Mouse (Mus musculus) intestine, embryonic 16.5 days (tissue): ENCODE measurements around the gene Nt5c3b. TPM values are rescaled to one million over a fixed set of nuclear protein-coding genes. Genes with fewer than 3 reads are reported as not detected.
A peak's percentile ranks its signal among the peaks of the same experiment; 100 is the strongest.

Experiments
- ATAC-seq: fragments of 200-750 bp; cut with Nextera tagmentation; 2 replicates; pipeline ENCODE4 v1.8.0; 2017; ENCODE audit warnings: moderate TSS enrichment, moderate library complexity
- H3K27ac ChIP-seq: fragments of 300-500 bp; sonication (generic); 2 replicates; pipeline ENCODE4 v1.5.1; 2014; ENCODE audit warnings: mild to moderate bottlenecking, low read length
- H3K27me3 ChIP-seq: fragments of 300-500 bp; sonication (generic); replicated peaks from 2 replicates; pipeline ENCODE4 v1.6.1; 2014; ENCODE audit warnings: low read length, control low read depth, mixed read lengths; ENCODE audit not compliant: control insufficient read depth, insufficient read depth
- H3K36me3 ChIP-seq: fragments of 300-500 bp; sonication (generic); 2 replicates; pipeline ENCODE4 v1.6.1; 2014; ENCODE audit warnings: low read length, control low read depth; ENCODE audit not compliant: control insufficient read depth, insufficient read depth
- H3K4me1 ChIP-seq: fragments of 300-500 bp; sonication (generic); 2 replicates; pipeline ENCODE4 v1.6.1; 2014; ENCODE audit warnings: low read length, control low read depth, mixed read lengths; ENCODE audit not compliant: control insufficient read depth, insufficient read depth
- H3K4me2 ChIP-seq: fragments of 300-500 bp; sonication (generic); 2 replicates; pipeline ENCODE4 v1.6.1; 2014; ENCODE audit warnings: low read depth, low read length, control low read depth
- H3K4me3 ChIP-seq: fragments of 300-500 bp; sonication (generic); 2 replicates; pipeline ENCODE4 v1.5.1; 2014; ENCODE audit warnings: mild to moderate bottlenecking, low read length
- H3K9ac ChIP-seq: fragments of 300-500 bp; sonication (generic); 2 replicates; pipeline ENCODE4 v1.6.1; 2014; ENCODE audit warnings: low read depth, low read length
- H3K9me3 ChIP-seq: fragments of 300-500 bp; sonication (generic); 2 replicates; pipeline ENCODE4 v1.6.1; 2016; ENCODE audit warnings: low read length, control low read depth; ENCODE audit not compliant: control insufficient read depth
- WGBS: fragments of 180-500 bp; shearing (Covaris S2); extraction: QIAGEN DNeasy Blood & Tissue Kit; methylation state at CpG from one replicate; pipeline ENCODE4 v1.1.7; 2014; 5-methylcytosine and 5-hydroxymethylcytosine counted together
- polyA plus RNA-seq: library from polyadenylated mRNA; unstranded; fragments of >200 nt; fragmentation: Nextera tagmentation; extraction: Ambion mirVana; gene quantifications from 2 replicates; pipeline ENCODE4 v1.2.1, GENCODE M21; 2015

Gene Nt5c3b
- polyA plus RNA-seq, 1 experiment from 2014 or later = 85.8 TPM

- peak within 1 kb of the TSS; percentile 99 for H3K27ac ChIP-seq
- no peaks in the 10 kb centered on the region for H3K27me3 ChIP-seq
- peak within 1 kb of the TSS; percentile 95 for H3K9ac ChIP-seq
- under 1% methylated on average over 37 of the region's 37 CpGs for WGBS
- no peaks in the 10 kb centered on the region for H3K9me3 ChIP-seq
- H3K4me1 ChIP-seq = peaks cover 58% of the 10 kb centered on the region
- peak within 1 kb of the TSS; percentile 84 for H3K4me3 ChIP-seq
- ATAC-seq = peak; percentile 96
- no peaks in the 10 kb centered on the region for H3K36me3 ChIP-seq
- peak within 1 kb of the TSS; percentile 62 for H3K4me2 ChIP-seq
These were observed 43.8 kb downstream of the Nt5c3b start, which contains the start of gene Jup for GRCm38 (mm10) chr11:100397600-100398389. Jup (minus strand) TSS chr11:100397763.

GRCm38 (mm10) chr11:100396886-100397599 is 44.6 kb downstream of the Nt5c3b start:
- peaks cover 56% of the 10 kb centered on the region for H3K4me1 ChIP-seq

DNA sequence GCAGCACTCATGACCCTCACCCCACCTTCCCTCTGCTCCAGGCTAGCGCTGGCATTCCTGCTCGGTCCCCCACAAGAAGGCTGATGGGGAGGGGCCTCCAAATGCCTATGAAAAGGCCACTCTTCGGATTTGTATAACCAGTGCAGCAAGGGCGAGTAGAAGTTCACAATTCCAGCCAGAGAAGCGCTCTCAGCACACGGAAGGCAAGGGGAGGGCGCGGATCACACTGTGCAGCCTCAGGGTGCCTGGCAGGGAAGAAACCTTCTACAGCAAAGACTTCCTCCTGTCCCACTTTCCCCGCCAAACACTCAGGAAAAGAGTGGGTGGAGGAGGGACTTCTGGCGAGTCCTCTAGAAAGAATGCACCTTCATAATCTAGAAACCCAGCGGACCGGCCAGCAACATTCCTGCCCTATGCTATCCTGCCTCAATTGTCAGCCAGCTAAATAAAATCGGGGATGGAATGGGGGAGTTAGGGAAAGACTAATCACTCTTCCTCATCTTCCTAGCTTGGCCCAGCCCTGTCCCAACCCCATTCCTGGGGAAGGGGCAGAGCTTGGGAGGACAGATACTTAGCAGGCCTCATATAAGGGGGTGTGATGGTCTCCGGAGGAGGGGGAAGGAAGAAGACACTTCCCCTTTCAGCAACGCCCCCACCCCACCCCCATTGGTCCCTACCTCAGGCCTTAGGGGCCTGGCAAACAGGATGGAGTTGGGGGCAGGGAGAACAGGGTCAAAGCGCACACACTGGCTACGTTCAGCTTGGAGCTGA is 45.6 kb downstream of the Nt5c3b start:
- WGBS = 18% methylated on average over 17 of the region's 17 CpGs
- Histone ChIP-seq H3K36me3 (no peaks in the 10 kb centered on the region), H3K9ac (peak overlapping the region; percentile 95), H3K27me3 (no peaks in the 10 kb centered on the region), H3K27ac (peak overlapping the region; percentile 99), H3K4me2 (peak overlapping the region; percentile 62), H3K9me3 (no peaks in the 10 kb centered on the region), H3K4me1 (peaks cover 61% of the 10 kb centered on the region), H3K4me3 (peak overlapping the region; percentile 84)
- no peak for ATAC-seq

More at GRCm38 (mm10) chr11:100396886-100397599, 44.6 kb downstream of the Nt5c3b start:
- Histone ChIP-seq H3K36me3 (no peaks in the 10 kb centered on the region), H3K27me3 (no peaks in the 10 kb centered on the region), H3K9ac (peak overlapping the region; percentile 95), H3K4me2 (peak overlapping the region; percentile 62), H3K4me3 (peak overlapping the region; percentile 84), H3K27ac (peak overlapping the region; percentile 99), H3K9me3 (no peaks in the 10 kb centered on the region)
- 2% methylated on average over 42 of the region's 42 CpGs for WGBS
- ATAC-seq = peak; percentile 63

- H3K9ac ChIP-seq = peak overlapping the region; percentile 54
- H3K4me2 ChIP-seq = peak overlapping the region; percentile 62
- H3K9me3 ChIP-seq = no peaks in the 10 kb centered on the region
- H3K27me3 ChIP-seq = no peaks in the 10 kb centered on the region
- H3K36me3 ChIP-seq = no peaks in the 10 kb centered on the region
- WGBS = 20% methylated on average over 11 of the region's 11 CpGs
- peak overlapping the region; percentile 84 for H3K4me3 ChIP-seq
- H3K4me1 ChIP-seq = peaks cover 62% of the 10 kb centered on the region
- ATAC-seq = peak; percentile 38
- peak overlapping the region; percentile 99 for H3K27ac ChIP-seq
These were observed 46.4 kb downstream of the Nt5c3b start for GRCm38 (mm10) chr11:100395200-100395599.

- Histone ChIP-seq H3K4me3 (peak overlapping the region; percentile 84), H3K4me1 (peaks cover 69% of the 10 kb centered on the region), H3K4me2 (peak overlapping the region; percentile 62), H3K9ac (peak overlapping the region; percentile 54), H3K36me3 (no peaks in the 10 kb centered on the region), H3K27ac (peak overlapping the region; percentile 99), H3K9me3 (no peaks in the 10 kb centered on the region), H3K27me3 (no peaks in the 10 kb centered on the region)
- ATAC-seq = no peak
- WGBS = 48% methylated on average over 5 of the region's 5 CpGs
These were observed 47.1 kb downstream of the Nt5c3b start for GRCm38 (mm10) chr11:100394353-100395074.

GRCm38 (mm10) chr11:100393733-100394132 is 47.9 kb downstream of the Nt5c3b start:
- Histone ChIP-seq H3K4me3 (peak overlapping the region; percentile 3; the same call in 1 of the 2 replicates), H3K27me3 (no peaks in the 10 kb centered on the region), H3K9me3 (no peaks in the 10 kb centered on the region), H3K4me1 (peaks cover 71% of the 10 kb centered on the region), H3K36me3 (no peaks in the 10 kb centered on the region), H3K4me2 (peak overlapping the region; percentile 37), H3K27ac (0 out of 2 replicates have a peak overlapping the region, but pooled peaks have one; percentile 37), H3K9ac (0 out of 2 replicates have a peak overlapping the region, but pooled peaks have one; percentile 25)
- WGBS = 57% methylated on average over 7 of the region's 7 CpGs
- no peak for ATAC-seq

DNA sequence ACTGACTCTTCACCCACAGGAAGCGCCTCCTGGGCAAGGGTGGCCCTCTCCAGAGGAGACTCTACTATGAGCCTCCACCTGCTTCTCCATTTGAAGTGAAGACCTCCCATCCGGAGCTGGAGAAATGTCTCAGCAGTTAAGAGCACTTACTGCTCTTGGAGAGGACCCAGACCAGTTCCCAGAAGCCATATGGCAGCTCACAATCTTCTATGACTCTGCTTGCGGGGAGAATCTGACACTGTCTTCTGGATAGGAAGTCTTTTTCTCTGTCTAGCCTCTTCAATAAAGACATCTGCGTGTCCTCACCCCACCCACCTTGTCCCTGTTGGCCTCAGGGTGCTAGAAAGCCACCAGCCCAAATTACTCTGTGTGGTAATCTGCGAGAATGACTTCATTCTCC is 48.6 kb downstream of the Nt5c3b start:
- Histone ChIP-seq H3K9ac (no peak overlapping the region), H3K4me1 (peaks cover 73% of the 10 kb centered on the region), H3K27ac (peak overlapping the region; percentile 54), H3K4me3 (no peak overlapping the region), H3K4me2 (no peak overlapping the region), H3K36me3 (no peaks in the 10 kb centered on the region), H3K27me3 (no peaks in the 10 kb centered on the region), H3K9me3 (no peaks in the 10 kb centered on the region)
- ATAC-seq = no peak
- WGBS = 70% methylated on average over 5 of the region's 5 CpGs

- no peaks in the 10 kb centered on the region for H3K27me3 ChIP-seq
- WGBS = 90% methylated on average over 7 of the region's 7 CpGs
- no peak overlapping the region for H3K4me2 ChIP-seq
- no peaks in the 10 kb centered on the region for H3K9me3 ChIP-seq
- H3K4me3 ChIP-seq = no peak overlapping the region
- peaks cover 84% of the 10 kb centered on the region for H3K4me1 ChIP-seq
- no peak overlapping the region for H3K9ac ChIP-seq
- no peak for ATAC-seq
- no peaks in the 10 kb centered on the region for H3K36me3 ChIP-seq
- no peak overlapping the region for H3K27ac ChIP-seq
These were observed 49.7 kb downstream of the Nt5c3b start for GRCm38 (mm10) chr11:100391884-100392345.
